Mouse (Mus musculus) erythroblast, embryonic 14.5 days (primary cell): ENCODE data around the gene Gm10639. TPM values are rescaled to one million over a fixed set of nuclear protein-coding genes. Genes with fewer than 3 reads are reported as not detected.
"Not testable (repeated sequence)": the region's sequence is repeated elsewhere in the genome, so short reads cannot be mapped to it uniquely, and the experiment has no call there.

Source experiments
- H3K27me3 ChIP-seq: 2 replicates; pipeline ENCODE4 v1.6.1; 2012; ENCODE audit warnings: inconsistent platforms; ENCODE audit not compliant: control insufficient read depth
- H3K36me3 ChIP-seq: 2 replicates; pipeline ENCODE4 v1.6.1; 2012; ENCODE audit warnings: mild to moderate bottlenecking, inconsistent platforms; ENCODE audit not compliant: control insufficient read depth
- H3K4me1 ChIP-seq: 2 replicates; pipeline ENCODE4 v1.6.1; 2012; ENCODE audit warnings: inconsistent platforms; ENCODE audit not compliant: control insufficient read depth
- H3K4me3 ChIP-seq: replicated peaks from 2 replicates; pipeline ENCODE3; 2012; ENCODE audit warnings: moderate library complexity, mild to moderate bottlenecking, inconsistent platforms
- H3K9me3 ChIP-seq: 2 replicates; pipeline ENCODE4 v1.6.1; 2012; ENCODE audit warnings: low read length, inconsistent platforms, mixed read lengths; ENCODE audit not compliant: control insufficient read depth
- GATA1 ChIP-seq: IDR thresholded peaks from 2 replicates; pipeline ENCODE4 v1.6.1; 2012; ENCODE audit warnings: low read length, inconsistent platforms, mixed read lengths
- TAL1 ChIP-seq: IDR thresholded peaks from 3 replicates; pipeline ENCODE4 v1.6.1; 2012; ENCODE audit warnings: low read length, inconsistent platforms, mixed read lengths
- polyA plus RNA-seq: library from polyadenylated mRNA; stranded (reverse); fragments of >175 nt; gene quantifications from 2 replicates; pipeline ENCODE4 v1.2.3, GENCODE M21; 2012

Gm10639 gene
- polyA plus RNA-seq, 1 experiment: not detected

GRCm38 (mm10) chr9:78347004-78347403 lies 57.3 kb downstream of the Gm10639 start:
- no peak for TF ChIP-seq GATA1
- no peak for TF ChIP-seq TAL1
- no peaks in the 10 kb centered on the region for H3K36me3 ChIP-seq
- no peak overlapping the region for H3K4me3 ChIP-seq
- no peaks in the 10 kb centered on the region for H3K9me3 ChIP-seq
- no peaks in the 10 kb centered on the region for H3K27me3 ChIP-seq
- no peaks in the 10 kb centered on the region for H3K4me1 ChIP-seq

DNA sequence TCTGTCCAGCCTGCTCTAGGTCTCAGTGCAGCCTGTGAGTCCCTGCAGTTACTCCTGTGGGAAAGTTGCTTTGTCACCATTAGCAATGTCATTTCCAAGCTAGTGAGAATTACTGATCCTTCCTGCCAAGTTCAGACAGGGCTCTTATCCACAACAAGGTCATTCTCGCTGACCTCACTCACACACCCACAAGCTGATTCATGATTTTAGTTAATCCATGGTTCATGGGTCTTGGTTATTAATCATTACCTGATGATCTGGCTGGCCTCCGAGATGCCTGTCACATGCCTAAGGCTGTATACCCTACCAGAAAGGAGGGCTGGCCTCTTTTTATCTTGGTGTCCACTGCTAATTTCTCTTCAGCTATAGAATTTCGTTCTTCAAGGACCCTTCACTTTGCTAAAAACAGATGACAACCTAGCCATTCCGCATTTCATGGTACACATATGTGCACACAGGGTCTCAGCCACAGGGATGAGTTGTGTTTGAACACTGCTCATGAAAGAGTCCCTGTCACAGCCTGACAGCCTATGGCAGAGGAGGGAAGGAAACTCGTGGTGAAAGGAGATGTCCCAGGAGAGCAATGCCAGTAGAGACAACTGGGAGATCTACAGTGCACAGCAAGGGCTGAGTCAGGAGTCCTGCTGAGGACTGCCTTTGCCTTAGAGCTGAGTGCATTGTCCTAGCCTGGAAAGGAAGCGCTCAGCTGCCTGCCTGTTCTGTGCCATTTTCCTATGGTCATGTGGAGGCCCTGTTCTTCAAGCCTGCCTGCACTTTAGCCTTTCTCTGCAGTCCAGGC lies 58.7 kb downstream of the Gm10639 start:
- H3K36me3 ChIP-seq, H3K4me1 ChIP-seq, H3K27me3 ChIP-seq, H3K9me3 ChIP-seq, H3K4me3 ChIP-seq: not testable (repeated sequence)

DNA sequence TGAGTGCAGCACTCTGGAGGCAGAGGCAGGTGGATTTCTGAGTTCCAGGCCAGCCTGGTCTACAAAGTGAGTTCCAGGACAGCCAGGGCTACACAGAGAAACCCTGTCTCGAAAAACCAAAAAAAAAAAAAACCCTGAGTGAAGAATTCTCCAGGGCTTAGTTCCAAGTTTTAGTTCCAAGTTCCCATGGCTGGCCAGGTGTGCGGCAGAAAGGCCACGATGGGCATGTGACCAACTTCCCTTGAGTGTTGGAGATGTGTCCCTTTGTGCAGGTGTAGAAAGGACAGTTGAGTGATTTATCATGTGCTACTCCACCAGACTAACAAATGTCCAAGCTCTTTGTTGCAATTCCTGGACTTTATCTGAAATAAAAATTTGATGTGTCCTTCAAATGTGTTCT lies 59.4 kb downstream of the Gm10639 start:
- H3K27me3 ChIP-seq, H3K36me3 ChIP-seq, H3K4me1 ChIP-seq, H3K9me3 ChIP-seq, H3K4me3 ChIP-seq: not testable (repeated sequence)

- H3K36me3 ChIP-seq, H3K9me3 ChIP-seq, H3K27me3 ChIP-seq, H3K4me1 ChIP-seq, H3K4me3 ChIP-seq: not testable (repeated sequence)
These were observed 60.3 kb downstream of the Gm10639 start for GRCm38 (mm10) chr9:78350007-78350406.

- TF ChIP-seq GATA1: no peak
- TF ChIP-seq TAL1: no peak
- no peaks in the 10 kb centered on the region for H3K27me3 ChIP-seq
- H3K4me3 ChIP-seq: no peak overlapping the region
- H3K9me3 ChIP-seq: no peaks in the 10 kb centered on the region
- H3K36me3 ChIP-seq: no peaks in the 10 kb centered on the region
- no peaks in the 10 kb centered on the region for H3K4me1 ChIP-seq
These were observed 61.9 kb downstream of the Gm10639 start for GRCm38 (mm10) chr9:78351504-78352220.

Other genes starting within 250 kb of the Gm10639 start
- not detected in 2 replicates for gene Gcm1, start 238.0 kb upstream of the Gm10639 start, polyA plus RNA-seq
- 20.3 and 21.9 TPM in 2 replicates for gene Fbxo9, start 180.9 kb upstream of the Gm10639 start, polyA plus RNA-seq
- gene Ick, start 180.7 kb upstream of the Gm10639 start, polyA plus RNA-seq: 0.35 and 0.62 TPM in 2 replicates
- 0.65 and 1.0 TPM in 2 replicates for gene Gsta4, start 107.1 kb upstream of the Gm10639 start, polyA plus RNA-seq
- gene Gsta1, start 59.3 kb upstream of the Gm10639 start, polyA plus RNA-seq: not detected in 2 replicates
- gene Gm3776, start 32.8 kb upstream of the Gm10639 start, polyA plus RNA-seq: not detected in 2 replicates
- gene Omt2a, start 24.9 kb downstream of the Gm10639 start, polyA plus RNA-seq: not detected in 2 replicates
- gene Omt2b, start 37.7 kb downstream of the Gm10639 start, polyA plus RNA-seq: not detected in 2 replicates
- not detected in 2 replicates for gene Gsta2, start 65.9 kb downstream of the Gm10639 start, polyA plus RNA-seq
- not detected in 2 replicates for gene Dppa5a, start 78.3 kb downstream of the Gm10639 start, polyA plus RNA-seq
- not detected in 2 replicates for gene Ooep, start 88.8 kb downstream of the Gm10639 start, polyA plus RNA-seq
- gene Ddx43, start 105.9 kb downstream of the Gm10639 start, polyA plus RNA-seq: not detected in 2 replicates
- gene Cgas, start 153.3 kb downstream of the Gm10639 start, polyA plus RNA-seq: 0.05 TPM in 1 of 2 replicates, not detected in the other
- 0.94 and 1.1 TPM in 2 replicates for gene Mto1, start 158.3 kb downstream of the Gm10639 start, polyA plus RNA-seq
- gene Gm17324, start 158.9 kb downstream of the Gm10639 start, polyA plus RNA-seq: 0.15 and 0.23 TPM in 2 replicates
- gene Eef1a1, start 199.2 kb downstream of the Gm10639 start, polyA plus RNA-seq: 47.9 and 54.8 TPM in 2 replicates